Mouse (Mus musculus) left cerebral cortex, postnatal 14 days (tissue): Measurements from ENCODE around the gene Arntl2. TPM values are rescaled to one million over a fixed set of nuclear protein-coding genes. Genes with fewer than 3 reads are reported as not detected.
"Not testable (repeated sequence)": the region's sequence is repeated elsewhere in the genome, so short reads cannot be mapped to it uniquely, and the experiment has no call there.

Source experiments
- DNase-seq, 2 experiments: peaks; one replicate each; pipeline ENCODE4 v3.0.0; 2021 to 2022; ENCODE audit warnings: low spot score in 2 of 2, mixed read lengths in 1 of 2
- intact Hi-C: fragments of 180-260 bp; cut with DNase I; formaldehyde crosslinking; loops from one replicate; pipeline ENCODE4 v1.15.1; 2025
- total RNA-seq, 2 experiments: library from RNA; stranded (reverse); gene quantifications; 2 replicates each; pipeline ENCODE4 v1.2.3; 2021

The Arntl2 gene
- total RNA-seq, 2 experiments from 2014 or later, result 8.0 to 9.3 TPM

DNA sequence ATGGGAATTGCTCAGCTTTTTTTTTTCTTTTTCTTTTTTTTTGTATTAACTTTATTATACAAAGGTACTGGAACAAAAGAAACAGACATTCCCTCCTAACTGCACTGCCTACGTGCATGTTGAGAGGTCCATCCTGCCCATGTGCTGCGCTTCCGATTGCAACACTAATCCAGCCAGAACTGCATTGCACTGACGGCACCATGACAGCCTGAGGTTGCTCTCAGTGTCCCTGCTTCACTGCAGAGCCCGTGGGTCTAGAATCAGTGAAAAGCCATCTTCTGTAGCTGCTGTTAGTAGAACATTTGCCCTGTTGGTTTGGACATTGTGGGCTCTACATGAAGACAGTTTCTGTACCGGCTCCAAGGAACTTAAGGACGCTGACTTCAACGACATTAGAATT lies 20.0 kb upstream of the Arntl2 start:
- intact Hi-C loops, DNase-seq: not testable (repeated sequence)

- DNase-seq, result no peak
- intact Hi-C loops, result no loop called here
These were observed 19.1 kb upstream of the Arntl2 start for GRCm38 (mm10) chr6:146776610-146777389.

DNA sequence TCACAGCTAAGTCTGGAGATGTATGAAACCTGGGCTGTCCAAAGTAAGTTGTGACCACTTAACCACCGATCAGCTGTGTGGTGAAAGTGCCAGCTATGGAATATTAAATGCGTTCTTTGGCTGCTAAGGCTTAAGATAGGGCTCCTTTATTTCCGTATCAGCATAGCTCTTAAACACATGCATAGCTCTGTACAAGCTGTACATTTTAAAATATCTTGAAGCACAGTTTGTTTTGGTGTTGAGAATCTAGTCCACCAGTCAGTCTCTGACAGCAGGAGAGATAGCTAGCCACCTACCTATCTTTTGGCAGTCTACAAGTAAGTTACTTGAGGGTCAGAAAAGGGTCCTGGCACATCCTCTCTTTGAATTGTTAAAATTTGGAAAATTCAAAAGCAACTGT lies 17.8 kb upstream of the Arntl2 start:
- intact Hi-C loops, result no loop called here
- DNase-seq, result no peak

DNA sequence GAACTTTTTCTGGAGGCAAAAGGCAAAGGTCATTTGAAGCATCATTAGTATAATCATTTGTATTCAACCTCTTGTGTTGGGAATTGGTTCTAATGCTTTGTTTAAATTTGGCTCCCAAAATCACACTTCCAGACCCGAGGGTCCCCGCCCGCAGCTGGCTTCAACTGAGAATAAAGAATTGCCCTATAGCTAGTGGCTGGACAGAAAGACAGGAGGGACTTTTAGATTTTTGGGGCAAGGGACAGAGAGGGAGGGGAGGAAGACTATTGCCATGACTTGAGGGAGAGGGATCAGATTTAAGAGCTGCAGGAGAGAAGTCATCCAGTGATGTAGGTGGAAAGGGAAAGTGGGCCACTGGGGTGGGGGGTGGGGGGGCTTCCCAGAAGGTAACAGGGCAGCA lies 14.3 kb upstream of the Arntl2 start:
- no peak for DNase-seq
- intact Hi-C loops, result no loop called here

GRCm38 (mm10) chr6:146793527-146793926 lies 2.3 kb upstream of the Arntl2 start:
- DNase-seq, result no peak
- intact Hi-C loops, result no loop called here

DNA sequence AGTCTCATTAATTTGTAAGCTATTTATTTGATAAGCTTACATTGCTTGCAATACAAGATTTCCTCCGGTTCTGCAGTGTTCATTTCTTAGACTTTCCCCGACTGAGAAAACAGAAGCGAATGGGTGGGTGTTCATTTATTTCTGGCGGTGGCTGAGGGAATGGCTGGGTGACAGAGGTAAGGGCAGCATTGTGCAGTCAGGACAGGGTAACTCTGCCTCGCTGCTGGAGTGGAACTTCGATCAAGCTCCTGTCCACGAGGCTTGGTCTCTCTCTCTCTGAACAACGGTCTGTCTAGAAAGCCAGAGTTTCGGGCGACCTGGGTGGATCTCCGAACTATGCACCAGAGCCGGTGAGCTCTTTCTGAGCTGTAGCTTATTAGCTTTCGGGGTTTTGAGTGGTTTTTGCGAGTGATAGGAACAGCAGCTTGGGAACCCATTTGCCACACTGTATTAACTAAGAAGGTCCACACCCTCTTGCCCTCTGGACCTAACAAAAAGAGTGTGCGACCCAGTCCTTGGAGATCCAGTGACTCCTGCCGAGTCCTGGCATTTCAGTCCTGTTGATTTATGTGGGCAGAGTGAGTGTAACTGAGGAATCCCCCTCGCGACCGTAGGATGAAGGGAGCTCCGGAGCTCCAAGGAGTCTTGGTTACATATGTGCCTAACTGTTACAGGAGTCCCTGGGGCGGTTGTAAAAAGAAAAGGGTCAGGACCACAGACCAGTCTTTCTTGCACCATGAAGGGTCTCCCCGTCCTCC lies 510 bp upstream of the Arntl2 start:
- DNase-seq, result no peak
- intact Hi-C loops, result no loop called here

DNA sequence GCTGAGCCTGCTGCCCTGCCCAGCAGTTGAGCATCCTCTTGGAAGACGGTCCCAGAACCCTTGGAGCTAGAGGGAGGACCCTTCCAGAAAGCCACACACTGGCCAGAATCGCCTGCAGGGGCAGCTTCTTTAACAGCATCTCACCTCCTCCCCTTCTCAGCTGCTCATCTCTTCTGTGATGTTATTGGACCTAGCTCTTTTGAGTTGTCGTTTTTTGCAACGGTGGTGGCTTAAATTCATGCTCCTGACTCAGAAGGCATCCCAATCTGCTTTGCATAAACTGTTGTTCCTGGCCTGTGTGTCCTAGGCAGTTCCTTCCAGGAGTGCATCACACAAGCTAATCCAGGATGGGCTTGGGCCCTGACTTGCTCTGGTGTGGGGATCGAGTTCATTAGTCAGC lies 1.6 kb downstream of the Arntl2 start:
- intact Hi-C loops, result no loop called here
- DNase-seq, result no peak

DNA sequence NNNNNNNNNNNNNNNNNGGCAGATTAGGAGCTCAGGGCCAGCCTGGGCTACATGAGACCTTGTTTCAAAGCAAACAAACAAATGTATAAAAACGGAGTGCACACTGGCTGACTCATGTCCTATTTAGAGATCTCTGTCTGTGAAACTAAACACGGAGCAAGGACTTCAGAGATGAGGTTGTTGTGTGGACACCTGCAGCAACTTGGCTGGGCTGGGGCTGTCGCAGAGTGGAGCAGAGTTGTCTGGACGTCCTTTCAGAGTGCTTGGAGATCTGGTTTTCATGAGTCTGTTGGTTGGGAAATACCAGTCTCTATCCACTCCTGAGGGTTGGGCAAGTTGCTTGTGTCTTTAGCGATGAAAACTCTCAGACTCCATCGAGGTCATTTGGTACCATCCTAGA lies 14.1 kb downstream of the Arntl2 start:
- DNase-seq, result no peak
- intact Hi-C loops, result no loop called here

GRCm38 (mm10) chr6:146813007-146813406 lies 17.2 kb downstream of the Arntl2 start:
- intact Hi-C loops, result no loop called here
- DNase-seq, result no peak

DNA sequence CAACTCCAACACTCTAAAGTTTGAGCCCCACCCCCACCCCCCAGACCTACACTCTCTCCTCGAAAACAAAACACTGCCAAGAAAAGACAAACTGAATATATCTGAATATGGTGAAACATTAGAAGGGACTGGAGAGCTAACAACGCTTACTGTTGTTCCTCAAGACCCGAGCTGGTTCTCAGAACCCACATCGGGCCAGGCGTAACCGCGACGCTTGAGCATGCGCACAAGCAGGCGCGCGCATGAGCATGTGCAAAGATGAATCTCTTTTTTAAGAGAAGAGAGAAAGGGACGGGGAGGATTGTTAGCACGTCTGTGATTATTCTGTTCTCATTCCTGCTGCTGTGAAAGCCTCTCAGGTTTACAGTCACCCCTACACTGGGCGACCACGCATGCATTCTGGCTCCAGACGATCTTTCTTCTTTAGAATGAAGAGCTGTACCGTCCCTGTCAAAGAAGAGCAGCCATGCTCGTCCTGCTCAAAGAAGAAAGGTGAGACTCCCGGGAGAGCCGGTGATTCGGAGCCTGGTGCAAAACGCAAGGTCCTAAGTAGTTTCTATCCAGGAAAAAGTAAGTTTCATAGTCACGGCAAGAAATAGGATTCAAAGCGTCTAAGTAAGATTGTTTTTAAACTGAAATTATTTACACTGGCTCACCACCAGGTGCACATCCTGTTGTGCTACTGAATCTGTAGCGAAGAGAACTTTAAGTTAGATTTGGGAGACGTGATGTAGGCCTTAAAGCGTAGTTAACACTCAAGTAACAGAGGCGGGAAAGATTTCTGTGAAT lies 24.5 kb downstream of the Arntl2 start:
- DNase-seq, result no peak
- intact Hi-C loops, result loop anchor here (10.0 kb wide), 1 partner anchor 424 kb away; no protein-coding TSS in a partner anchor

DNA sequence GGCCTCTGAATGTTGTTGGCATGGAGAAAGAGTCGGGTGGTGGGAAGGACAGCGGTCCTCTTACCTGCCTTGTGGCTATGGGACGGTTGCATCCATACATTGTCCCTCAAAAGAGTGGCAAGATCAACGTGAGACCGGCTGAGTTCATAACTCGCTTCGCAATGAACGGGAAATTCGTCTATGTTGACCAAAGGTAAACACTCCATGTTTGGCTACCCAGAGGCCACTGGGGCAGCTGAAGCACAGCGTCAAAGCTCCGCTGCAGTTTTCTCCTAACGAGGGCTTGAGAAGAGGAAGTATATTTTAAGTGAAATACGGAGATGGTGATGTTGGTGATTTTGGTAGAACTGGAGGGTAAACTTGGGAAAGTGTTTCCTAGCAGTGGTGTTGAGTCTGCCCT lies 26.1 kb downstream of the Arntl2 start:
- intact Hi-C loops, result loop anchor here (10.0 kb wide), 1 partner anchor 423 kb away; no protein-coding TSS in a partner anchor
- DNase-seq, result no peak

DNA sequence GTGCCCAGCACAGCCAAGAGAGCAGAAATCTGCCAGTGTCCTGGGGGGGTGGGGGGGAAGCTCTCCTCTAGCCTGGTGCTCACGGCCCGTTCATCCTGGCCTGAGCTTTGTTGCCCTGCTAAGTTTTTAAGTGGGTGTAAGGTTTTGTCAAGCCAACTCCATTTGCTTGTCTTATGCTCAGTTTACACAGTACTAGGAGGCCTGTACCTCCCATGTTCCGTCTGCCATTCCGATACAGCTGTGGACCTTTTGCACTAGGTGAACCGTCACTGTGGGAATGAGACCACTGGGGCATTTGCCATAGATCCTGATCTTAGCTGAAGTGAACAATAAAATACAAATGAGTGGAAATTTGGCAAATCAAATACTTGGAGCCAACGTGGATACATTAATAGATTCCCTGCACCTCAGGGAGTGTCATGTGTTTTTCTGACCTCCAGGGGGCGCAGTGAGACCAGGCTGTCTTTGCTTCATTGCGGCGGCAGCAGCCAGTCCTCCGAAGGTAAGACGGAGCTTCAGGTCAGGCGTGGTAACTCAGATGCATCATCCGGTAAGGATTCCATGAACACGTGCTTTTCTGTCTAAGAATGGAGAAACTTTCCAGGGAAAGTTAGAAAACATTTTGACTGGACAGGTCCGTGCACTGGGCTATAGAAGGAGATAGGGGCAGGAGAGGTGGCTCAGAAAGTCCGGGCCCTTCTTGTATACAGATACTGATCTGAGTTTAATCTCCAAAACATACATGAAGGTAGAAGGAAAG lies 29.1 kb downstream of the Arntl2 start:
- peak; percentile 67 to 74 for DNase-seq
- intact Hi-C loops, result loop anchor here (10.0 kb wide), 1 partner anchor 420 kb away; no protein-coding TSS in a partner anchor

- no peak for DNase-seq
- intact Hi-C loops, result loop anchor here (10.0 kb wide), 1 partner anchor 419 kb away; no protein-coding TSS in a partner anchor
These were observed 29.6 kb downstream of the Arntl2 start for GRCm38 (mm10) chr6:146825487-146825773.

GRCm38 (mm10) chr6:146831320-146831719 lies 35.5 kb downstream of the Arntl2 start:
- no peak for DNase-seq
- intact Hi-C loops, result no loop called here

- DNase-seq, result peak; percentile 61 to 81
- intact Hi-C loops, result loop anchor here (1.0 to 2.0 kb wide), 2 partner anchors 129 to 161 kb away; no protein-coding TSS in a partner anchor
These were observed 37.8 kb downstream of the Arntl2 start for GRCm38 (mm10) chr6:146833485-146834314.

DNA sequence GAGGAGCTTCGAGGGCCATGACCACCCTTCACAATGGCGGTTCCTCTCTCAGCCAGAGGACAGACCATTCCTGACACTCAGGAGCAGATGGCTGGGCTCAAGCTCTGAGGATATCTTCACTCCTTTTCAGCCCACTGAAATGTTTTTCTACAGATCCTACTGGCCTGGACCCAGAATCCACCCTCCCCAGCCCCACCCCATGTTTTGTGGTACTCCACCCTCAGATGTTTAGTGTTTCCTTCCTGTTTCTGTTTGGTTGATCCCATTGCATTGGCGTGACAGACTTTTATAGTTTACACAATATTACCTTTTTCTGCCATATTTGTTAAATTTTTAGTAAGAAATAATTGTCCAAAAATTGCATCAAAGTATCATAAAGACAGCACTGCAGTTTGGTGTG lies 38.5 kb downstream of the Arntl2 start:
- intact Hi-C loops, result no loop called here
- DNase-seq, result no peak

- intact Hi-C loops, result loop anchor here (5.0 kb wide), 1 partner anchor 42 kb away; no protein-coding TSS in a partner anchor
These were observed 39.9 kb downstream of the Arntl2 start for GRCm38 (mm10) chr6:146835784-146836183.

DNA sequence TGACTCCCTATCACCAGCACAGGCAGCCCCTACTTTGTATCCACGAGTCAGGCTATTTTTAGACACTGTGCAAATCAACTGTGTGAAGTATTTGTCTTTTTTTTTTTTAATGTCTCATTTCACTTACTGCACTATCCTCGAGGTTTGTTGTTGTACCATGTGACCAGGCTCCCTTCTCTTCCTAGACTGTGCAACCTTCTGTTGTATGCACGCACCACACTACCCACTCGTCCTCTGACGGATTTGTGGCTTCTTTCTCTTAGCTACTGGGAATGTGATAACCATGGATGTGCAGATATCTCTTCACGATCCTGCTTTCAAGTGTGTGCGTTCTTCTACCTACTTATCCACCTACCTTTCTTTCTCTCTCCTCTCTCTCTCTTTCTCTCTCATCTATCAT lies 41.5 kb downstream of the Arntl2 start:
- intact Hi-C loops, result loop anchor here (5.0 kb wide), 1 partner anchor 40 kb away; no protein-coding TSS in a partner anchor
- DNase-seq, result peak in 1 of 2 experiments; percentile 27

More at GRCm38 (mm10) chr6:146835784-146836183, 39.9 kb downstream of the Arntl2 start:
- no peak for DNase-seq
